Mouse (Mus musculus) thymus, postnatal 14 days (tissue): ENCODE measurements around the gene Fzd10.

Experiments
- DNase-seq: peaks from one replicate; pipeline ENCODE4 v3.0.0; 2021

Gene Fzd10

GRCm38 (mm10) chr5:128603693-128604092 is 3.0 kb downstream of the Fzd10 start:
- DNase-seq, result no peak

- DNase-seq, result peak; percentile 30
These were observed 6.0 kb downstream of the Fzd10 start for GRCm38 (mm10) chr5:128606596-128606995.

- DNase-seq, result no peak
These were observed 8.4 kb downstream of the Fzd10 start for GRCm38 (mm10) chr5:128609091-128609490.

GRCm38 (mm10) chr5:128617621-128618020 is 17.0 kb downstream of the Fzd10 start:
- no peak for DNase-seq

- DNase-seq, result no peak
These were observed 19.3 kb downstream of the Fzd10 start for GRCm38 (mm10) chr5:128619987-128620386.

GRCm38 (mm10) chr5:128620408-128620807 is 19.8 kb downstream of the Fzd10 start:
- DNase-seq, result no peak

- no peak for DNase-seq
These were observed 27.1 kb downstream of the Fzd10 start for GRCm38 (mm10) chr5:128627763-128628162.

- peak; percentile 74 for DNase-seq
These were observed 36.0 kb downstream of the Fzd10 start for GRCm38 (mm10) chr5:128636648-128637047.

GRCm38 (mm10) chr5:128637071-128638015 is 36.7 kb downstream of the Fzd10 start:
- DNase-seq, result peak; percentile 58

GRCm38 (mm10) chr5:128638716-128639115 is 38.1 kb downstream of the Fzd10 start:
- DNase-seq, result peak; percentile 60

GRCm38 (mm10) chr5:128643065-128643464 is 42.4 kb downstream of the Fzd10 start:
- no peak for DNase-seq

- DNase-seq, result no peak
These were observed 45.1 kb downstream of the Fzd10 start for GRCm38 (mm10) chr5:128645720-128646119.

- no peak for DNase-seq
These were observed 45.6 kb downstream of the Fzd10 start for GRCm38 (mm10) chr5:128646286-128646685.

GRCm38 (mm10) chr5:128647221-128647730 is 46.6 kb downstream of the Fzd10 start:
- DNase-seq, result no peak

GRCm38 (mm10) chr5:128649336-128649897 is 48.8 kb downstream of the Fzd10 start:
- DNase-seq, result no peak
